Mouse (Mus musculus): ENCODE measurements around the gene Wdr48.

- no peak for TF ChIP-seq POLR2A (IDR thresholded peaks at IDR 0.05; ENCODE audit: low read depth, low read length)
- no peak for TF ChIP-seq EP300 (IDR thresholded peaks at IDR 0.05; ENCODE audit: low read length)
- no peak for TF ChIP-seq E2F4 (IDR thresholded peaks at IDR 0.05; ENCODE audit: insufficient replicate concordance, low read depth, low read length)
- TF ChIP-seq CTCF (conservative IDR thresholded peaks at IDR 0.05 in 1 of 2, IDR thresholded peaks at IDR 0.05 in 1 of 2; ENCODE audit: low read depth in 2 of 2, low read length in 2 of 2): peak in 1 of 2 experiments; percentile 65; a peak in 2 of 4 replicates
Observed at GRCm38 (mm10) chr9:119970221-119970620, 75.5 kb downstream of the Wdr48 start.

Measured in CH12.LX (cell line).